Mouse (Mus musculus) layer of hippocampus, postnatal 14 days (tissue): ENCODE data around the gene Gimap5. TPM values are rescaled to one million over a fixed set of nuclear protein-coding genes. Genes with fewer than 3 reads are reported as not detected.
A peak's percentile ranks its signal among the peaks of the same experiment; 100 is the strongest.

ENCODE experiments used
- DNase-seq, 2 experiments: peaks; one replicate each; pipeline ENCODE4 v3.0.0; 2021 to 2022; ENCODE audit warnings: low spot score in 2 of 2, mixed read lengths in 1 of 2
- total RNA-seq, 2 experiments: library from RNA; stranded (reverse); gene quantifications; 2 replicates each; pipeline ENCODE4 v1.2.3; 2021

Gimap5 gene
- total RNA-seq, 2 experiments from 2014 or later: 1.3 to 1.7 TPM

DNA sequence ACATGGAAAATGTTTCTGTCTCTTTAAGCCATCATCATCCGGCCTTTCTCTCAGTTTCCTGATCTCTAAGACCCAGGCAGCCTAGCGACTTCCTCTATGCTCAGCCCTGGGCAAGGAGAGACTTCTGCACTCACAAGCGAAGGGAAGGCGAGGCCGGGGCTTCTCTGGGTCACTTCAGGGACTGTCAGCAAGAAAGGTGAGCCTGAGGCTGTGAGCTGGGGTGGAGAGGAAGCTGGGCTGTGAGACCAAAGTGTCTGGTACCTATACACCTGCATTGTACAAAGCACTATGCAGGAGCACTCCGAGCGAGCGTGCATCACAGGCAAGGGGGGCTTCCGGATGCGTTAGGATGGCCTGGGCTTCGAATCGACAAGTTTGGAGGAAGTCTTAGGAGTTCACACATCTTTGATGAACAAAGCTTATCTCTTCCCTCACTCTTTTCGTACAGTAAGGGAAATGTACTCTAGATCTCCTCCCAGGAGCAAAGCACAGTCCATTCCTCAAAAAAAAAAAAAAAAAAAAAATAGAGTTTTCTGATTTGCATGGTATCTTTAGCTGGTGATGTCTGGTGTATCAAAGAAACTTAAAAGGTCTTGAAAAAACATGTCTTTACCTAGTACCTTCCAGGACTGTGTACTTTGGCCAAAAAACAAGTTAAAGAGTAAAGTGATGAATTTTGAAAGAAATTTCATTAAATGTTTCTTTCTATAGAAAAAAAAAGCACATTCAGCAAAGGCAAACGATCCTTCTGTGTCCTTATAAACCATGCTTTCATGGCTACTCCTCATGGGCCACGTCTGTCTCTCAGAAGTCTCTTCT lies 6.8 kb upstream of the Gimap5 start, which contains the start of gene Gimap1:
Gimap1 (plus strand) TSS at position 94 of the 819 bp plus-strand sequence.
- DNase-seq: no peak

DNA sequence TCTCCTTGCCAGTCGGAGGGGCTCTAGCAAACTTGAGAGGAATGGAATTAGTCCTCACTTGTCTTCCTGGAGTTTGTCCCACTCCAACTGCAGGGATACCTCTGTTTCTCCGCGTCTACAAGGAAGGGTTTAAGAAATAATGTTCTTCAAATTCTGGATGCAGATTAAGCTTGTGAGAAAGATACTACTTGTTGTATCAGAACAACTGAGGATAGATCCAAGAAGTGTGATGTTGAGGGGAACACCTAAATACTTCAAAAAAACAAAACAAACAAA lies 6.3 kb upstream of the Gimap5 start:
- no peak for DNase-seq

DNA sequence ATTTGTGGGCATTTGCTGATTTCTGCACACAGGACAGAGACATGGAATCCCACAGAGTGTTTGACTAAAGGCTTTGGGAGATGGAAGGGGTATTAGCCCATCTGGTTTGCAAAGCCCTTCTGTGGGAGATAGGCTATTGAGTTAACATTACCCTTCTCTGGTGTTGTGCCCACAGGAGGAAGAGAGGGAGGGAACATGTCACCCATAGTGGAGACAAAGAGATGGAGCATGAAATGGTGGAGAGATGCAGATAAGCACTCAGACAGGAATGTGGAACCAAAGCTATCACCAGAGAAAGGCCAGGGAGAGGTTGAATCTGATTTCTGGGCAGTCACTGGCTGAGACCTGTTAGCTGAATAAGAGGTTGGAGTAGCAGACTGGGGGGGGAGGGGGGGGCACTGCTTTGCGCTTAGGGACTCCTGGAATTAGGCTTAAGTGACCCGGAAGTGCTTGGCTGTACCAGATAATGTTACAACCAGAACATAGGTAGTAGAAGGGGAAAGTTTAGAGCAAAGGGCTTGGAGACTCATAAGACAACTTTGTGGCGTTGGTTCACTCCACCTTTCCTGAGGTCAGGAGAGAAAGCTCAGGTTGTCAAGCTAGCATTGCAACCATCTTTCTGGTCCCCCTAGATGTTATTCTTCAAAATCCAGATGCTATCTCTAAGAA lies 5.4 kb upstream of the Gimap5 start:
- DNase-seq: no peak

DNA sequence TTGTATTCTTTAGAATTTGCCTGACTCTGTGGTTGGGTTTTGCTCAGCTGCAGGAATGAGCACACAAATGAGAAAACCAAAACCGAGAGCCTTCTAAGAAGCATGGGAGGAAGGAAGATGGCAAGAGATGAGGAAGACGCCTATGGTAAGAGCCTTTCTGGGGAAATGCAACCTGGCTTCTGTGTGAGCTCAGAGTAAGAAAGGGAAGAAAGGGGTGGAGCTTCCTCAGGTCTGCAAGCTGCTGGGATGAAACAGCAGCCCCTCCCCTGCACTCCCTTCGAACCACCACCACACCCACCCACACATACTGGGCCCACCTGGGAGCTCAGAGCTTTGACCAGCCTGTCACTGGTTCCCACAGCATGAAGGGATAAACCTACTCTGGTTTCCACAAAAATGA lies 4.7 kb upstream of the Gimap5 start:
- no peak for DNase-seq

DNA sequence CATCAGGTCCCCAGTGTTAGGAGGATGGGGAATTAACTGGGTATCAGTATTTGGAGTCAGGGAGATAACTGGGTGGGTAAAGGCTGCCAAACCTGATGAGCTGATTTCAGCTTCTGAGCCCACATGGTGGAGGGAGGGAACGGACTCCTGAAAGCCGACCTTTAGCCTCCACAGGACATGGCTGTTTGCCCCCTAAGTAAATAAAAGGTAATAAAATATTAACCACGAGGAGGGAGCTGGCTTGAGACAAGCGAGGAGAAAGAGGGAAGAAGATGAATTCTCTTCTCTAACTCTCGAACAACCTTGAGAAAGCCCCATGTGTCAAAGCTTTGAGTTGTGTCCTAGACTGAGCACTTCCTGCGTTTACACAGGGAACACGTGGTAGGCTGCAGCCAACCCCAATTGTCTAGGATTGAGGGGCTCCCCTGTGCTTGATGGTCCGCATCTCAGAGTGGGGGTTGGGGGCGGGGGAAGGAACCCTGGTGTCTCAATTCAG lies 4.2 kb upstream of the Gimap5 start:
- no peak for DNase-seq

DNA sequence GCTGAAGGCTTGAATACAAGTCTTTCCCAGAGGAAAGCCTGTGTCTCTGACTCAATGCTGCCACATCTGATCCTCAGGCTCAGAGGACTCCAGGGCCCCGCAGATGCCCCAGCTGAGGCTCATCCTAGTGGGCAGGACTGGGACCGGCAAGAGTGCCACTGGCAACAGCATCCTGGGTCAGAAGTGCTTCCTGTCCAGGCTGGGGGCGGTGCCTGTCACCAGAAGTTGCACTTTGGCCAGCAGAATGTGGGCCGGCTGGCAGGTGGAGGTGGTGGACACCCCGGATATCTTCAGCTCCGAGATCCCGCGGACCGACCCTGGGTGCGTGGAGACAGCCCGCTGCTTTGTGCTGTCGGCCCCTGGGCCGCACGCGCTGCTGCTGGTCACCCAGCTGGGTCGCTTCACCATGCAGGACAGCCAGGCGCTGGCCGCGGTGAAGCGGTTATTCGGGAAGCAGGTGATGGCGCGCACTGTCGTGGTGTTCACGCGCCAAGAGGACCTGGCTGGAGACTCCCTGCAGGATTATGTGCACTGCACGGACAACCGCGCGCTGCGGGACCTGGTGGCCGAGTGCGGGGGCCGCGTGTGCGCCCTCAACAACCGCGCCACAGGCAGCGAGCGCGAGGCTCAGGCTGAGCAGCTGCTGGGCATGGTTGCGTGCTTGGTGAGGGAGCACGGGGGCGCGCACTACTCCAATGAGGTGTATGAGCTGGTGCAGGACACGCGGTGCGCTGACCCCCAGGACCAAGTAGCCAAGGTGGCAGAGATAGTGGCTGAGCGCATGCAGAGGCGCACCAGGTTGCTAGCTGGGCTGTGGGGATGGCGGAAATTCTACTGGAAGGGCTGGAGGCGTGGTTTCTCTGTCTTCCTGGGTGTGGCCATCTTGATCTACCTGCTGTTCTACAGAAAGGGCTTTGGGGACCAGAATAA lies 3.3 kb upstream of the Gimap5 start:
- DNase-seq: no peak

DNA sequence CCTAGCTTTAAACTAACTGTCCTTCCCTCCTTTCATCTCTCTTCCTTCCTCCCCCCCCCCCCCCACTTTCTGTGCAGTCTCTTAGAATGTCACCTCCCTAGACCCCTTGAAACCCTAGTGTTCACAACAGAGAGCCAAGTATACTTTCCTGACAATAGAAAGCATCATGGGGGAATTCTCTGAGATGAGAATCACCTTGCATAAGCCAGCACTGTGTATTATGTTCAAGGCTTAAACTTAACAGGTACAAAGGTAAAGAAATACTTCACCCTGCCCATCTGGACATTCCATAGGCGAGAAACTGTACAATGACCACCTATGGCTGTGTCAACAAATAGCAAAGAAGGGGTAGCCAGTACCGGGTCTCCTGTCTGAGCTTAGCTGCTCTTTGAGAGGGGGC lies 507 bp upstream of the Gimap5 start:
- DNase-seq: no peak

DNA sequence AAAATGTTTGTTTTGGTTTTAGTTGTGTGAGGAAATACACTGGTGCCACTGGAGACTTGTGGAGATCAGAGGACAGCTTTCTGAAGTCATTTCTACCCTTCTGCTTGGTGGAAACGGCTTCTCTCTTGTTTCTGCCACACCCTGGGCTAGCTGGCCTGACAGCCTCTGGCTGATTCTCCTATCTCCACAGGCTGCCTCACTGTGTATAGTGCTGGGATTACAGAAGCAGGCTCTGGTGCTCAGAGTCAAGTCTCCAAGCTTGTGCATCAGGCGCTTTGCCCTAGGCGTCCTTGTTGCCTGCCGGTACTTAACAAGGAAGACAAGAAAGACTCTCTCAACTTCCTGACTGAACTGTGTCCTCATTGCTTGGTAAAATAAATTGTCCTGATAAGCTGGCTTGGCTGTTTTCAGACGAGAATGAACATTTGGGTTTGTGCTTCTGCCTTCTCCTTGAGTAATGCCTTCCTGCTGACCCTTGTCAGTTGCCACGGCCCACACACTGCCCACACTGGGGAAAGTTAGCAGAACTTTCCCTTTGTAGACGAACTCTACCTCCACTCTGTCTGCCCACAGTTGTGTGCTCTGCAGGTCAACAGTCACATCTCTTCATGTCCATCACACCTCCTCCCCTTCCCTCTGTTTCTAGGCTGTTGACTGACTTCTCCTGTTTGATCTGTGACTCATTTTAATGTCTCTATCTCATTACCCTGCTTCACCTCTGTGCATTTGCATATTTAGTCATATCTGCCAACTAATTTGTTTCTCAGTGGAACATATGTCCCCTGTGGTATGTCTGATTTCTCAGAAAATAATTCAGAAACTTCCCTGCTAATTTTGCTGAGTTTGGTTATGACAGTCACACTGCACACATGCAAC lies 1.3 kb downstream of the Gimap5 start:
- no peak for DNase-seq

DNA sequence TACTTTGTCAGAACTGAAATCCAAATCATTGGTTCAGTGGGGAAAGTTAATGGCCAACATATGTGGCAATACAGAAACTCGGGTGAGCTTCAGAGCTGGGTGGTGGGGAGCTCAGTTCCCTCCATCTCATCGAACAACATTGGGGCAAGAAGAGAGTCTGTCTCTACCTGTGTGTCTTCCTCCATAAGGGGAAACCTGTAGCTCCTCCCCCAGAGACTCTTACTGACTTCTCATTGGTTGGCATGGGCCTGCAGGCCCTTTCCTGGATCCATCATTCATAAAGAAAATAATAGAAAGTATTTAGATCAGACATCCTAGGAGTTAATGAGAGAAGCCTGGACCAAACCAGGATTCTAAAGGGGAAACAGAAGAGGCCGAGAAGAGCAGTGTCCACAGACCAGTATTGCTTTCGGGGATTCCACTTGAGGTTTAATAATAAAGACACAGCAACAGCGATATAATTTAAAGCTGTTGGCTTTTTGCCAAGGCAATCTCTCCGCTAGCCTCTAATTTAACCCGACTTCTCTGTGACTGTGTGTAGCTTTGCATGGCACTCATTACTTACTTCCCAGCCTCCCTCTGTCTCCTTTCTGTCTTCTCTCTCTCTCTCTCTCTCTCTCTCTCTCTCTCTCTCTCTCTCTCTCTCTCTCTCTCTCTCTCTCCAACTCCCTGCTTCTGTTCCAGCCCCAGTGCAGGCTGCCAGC lies 17.7 kb downstream of the Gimap5 start:
- DNase-seq: no peak

DNA sequence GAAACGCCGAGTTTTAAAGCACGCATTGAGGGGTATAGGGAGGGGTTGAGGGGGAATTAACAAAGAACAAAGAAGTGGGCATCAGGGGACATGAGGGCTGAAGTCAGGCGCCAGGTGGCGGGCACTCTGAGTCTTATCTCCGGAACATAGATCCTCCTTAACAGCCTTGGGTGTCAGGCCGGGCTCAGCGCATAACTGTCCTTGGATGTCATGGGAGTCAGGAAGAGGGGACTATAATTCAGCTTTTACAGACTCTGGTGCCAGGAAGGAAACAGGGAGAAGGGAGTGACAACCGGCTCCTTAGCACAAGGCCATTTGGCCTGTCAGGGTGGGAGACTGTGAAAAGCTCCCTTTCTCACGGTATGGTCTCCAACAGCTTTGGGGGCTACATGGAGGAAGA lies 18.5 kb downstream of the Gimap5 start:
- no peak for DNase-seq

DNA sequence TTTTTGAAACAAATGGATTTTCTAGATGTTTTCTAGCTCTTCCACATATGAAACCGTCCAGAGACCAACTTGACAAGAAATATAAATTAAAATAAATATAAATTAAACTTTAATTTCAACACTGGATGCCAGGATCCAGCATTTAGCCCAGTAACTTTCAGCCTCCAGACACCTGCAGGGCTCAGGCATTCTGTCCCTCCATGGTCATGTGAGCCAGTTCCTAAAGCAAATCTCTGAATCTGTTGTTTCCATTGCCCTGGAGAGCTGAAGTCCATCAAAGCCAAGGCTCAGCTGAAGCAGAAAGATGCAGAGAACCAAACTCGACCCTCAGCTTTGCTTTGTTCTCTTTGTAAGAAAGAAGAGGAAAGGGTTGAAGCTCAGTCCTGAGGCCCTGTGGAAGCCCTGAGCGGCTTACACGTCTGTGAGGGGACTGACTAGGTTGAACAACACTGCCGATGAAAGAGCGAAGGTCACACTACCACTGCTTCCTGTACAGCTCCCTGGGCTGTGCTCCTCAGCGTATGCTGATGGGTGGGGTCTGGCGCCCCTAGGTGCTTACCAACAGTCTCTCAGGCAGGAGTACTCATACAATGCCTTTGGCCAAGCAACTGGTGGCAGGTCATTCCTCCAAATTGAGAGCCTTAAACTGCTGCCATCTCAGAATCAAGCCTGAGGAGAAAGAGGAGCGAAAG lies 22.3 kb downstream of the Gimap5 start:
- DNase-seq: no peak

DNA sequence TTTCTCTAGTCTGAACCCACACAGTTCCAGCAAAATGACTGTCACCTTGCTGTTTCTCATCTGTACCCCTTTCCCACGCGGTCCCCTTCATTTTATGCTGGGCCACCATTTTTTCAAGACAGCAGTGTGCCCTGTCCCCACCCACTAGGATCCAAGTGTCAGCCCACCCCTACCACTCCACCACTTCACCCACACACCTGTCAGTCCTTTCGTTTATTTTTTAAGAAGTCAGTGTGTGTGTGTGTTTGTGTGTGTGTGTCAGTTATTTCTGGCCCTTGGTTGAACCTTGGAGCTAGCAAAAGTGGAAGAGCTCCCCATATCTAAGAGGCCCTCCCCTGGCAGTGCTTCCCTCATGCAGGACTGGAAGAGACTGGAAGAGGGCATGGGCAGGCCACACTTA lies 22.9 kb downstream of the Gimap5 start:
- DNase-seq: no peak

DNA sequence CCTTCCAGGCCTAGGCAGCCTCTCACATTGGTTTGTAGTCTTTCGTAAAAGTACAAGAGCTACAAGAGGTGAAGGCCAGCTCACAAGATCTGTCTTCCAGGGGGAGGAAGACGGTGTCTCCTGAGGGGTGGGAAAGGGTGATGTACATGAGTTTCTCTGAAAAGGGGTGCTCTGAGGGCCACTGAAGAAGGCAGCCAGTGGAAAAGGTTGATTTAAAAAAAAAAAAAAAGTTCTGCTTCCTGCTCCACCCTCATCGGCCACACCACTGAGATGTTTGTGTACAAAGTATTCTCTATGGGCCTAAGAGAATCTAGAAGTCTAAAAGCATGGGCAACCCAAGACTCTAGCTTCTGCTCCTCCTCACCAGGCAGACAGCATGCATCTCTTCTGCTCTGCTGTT lies 24.7 kb downstream of the Gimap5 start, which contains the start of gene Gimap3:
Gimap3 (minus strand) TSS at position 156 of the 400 bp plus-strand sequence.
- no peak for DNase-seq

DNA sequence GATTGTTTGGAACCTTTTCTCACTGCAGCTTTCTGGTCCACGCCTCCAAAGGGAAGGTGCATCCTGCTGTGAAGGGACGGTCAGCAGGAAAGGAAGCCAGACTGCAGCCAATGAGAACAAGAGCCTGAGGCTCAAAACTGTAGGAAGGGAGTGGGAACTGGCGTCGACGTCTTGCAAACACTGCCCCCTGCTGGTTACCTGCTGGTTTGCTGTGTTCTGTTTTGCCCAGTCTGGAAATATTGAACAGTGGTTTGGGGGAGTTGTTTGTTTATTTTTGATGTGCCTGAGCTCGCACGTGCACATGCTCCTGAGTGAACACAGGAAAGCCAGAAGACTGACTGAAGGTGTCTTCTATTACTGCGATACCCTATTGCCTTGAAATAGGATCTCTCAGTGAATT lies 26.0 kb downstream of the Gimap5 start:
- peak; percentile 68 to 73 for DNase-seq

DNA sequence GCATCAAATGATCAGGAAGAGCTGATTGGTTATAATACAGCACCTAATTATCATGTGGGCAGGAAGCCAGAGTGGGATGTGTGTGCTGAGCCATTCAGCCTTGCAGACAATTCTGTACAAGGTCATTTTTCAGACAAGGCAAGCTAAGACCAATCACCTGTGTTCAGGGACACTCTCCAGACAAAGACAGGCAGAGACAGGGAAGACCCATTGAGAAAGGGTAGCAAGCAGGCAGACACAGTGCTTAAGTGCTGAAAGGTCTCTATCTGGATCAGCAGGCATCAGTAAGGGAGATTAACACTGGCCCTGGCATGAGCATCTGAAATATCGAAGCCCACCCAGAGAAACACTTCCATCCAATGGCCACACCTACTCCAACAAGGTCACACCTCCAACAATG lies 38.4 kb downstream of the Gimap5 start:
- no peak for DNase-seq

DNA sequence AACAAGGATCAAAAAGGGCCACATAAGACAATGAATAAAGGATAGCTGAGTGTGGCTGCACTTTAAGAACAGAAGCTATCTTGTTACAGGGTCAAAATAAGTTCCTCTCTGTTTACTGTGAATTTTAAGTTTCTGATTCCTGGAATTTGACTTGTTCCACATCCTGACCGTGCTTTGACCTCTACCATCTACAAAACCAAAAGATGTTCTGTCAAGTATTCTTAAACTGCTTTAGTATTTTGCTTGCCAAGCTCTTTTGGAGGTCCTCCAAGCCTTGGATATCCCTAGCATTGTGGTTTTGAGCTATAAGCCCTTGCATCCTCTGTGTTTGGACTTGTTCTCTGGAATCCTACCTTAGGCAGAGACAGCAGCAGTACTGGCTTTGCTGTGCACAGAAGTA lies 39.2 kb downstream of the Gimap5 start:
- no peak for DNase-seq

DNA sequence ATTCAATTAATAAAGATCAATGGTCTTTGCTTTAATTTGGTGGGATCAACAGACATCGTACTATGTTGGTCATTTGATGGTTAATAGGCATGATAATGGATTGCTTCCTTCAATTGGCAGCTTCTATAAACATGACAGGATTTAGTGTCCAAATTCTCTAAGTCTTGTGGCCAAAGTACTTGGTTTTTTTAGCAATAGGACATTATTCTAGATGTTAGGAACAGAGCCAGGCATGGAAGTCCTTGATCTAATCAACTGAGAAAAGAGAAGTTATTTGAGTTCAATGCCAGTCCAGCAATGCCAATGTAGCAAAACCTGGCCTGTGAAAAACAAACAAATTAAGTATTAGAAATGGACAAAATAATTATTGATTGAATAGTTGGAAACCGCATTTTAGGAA lies 39.6 kb downstream of the Gimap5 start:
- DNase-seq: no peak

DNA sequence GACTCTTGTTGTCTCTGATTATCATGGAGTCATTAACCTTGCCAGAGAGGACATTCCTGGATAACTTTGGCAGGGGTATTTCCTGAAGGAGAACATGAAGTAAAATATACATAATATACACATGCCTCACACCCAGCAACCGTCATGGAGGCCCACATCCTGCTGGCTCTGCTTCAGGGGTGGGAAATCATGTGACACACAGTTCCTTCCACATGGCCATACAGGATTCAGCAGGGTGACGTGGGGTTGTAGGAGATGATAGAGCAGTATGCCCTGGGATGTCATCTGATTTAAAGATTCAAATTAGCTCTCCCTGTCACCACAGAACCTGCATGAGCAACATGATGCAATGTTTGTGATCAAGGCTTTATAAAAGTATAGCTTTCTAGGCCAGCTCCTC lies 41.9 kb downstream of the Gimap5 start:
- DNase-seq: no peak

DNA sequence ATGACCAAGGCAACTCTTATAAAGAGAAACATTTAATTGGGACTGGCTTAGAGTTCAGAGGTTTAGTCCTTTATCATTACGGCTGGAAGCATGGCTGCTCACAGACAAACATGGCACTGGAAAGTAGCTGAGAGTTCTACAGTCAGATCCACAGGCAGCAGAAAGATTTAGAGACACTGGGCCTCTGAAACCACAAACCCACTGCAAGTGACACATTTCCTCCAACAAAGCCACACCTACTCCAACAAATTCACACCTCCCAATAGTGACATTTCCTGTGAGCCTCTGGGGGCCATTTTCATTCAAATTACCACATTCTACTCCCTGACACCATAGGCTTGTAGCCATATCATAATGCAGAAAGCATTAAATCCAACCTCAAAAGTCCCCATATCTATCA lies 55.9 kb downstream of the Gimap5 start:
- no peak for DNase-seq
